Mouse (Mus musculus): ENCODE data around the gene 4930467E23Rik. TPM values are rescaled to one million over a fixed set of nuclear protein-coding genes. Genes with fewer than 3 reads are reported as not detected.
"Not testable (repeated sequence)": the region's sequence is repeated elsewhere in the genome, so short reads cannot be mapped to it uniquely, and the experiment has no call there.

The 4930467E23Rik gene
- not detected in 2 replicates for polyA plus RNA-seq (2012; rRNA removed)

GRCm38 (mm10) chr8:19729276-19729675, at the start of gene 4930467E23Rik:
TSS of gene 4930467E23Rik (plus strand) at chr8:19729576.
- not testable (repeated sequence) for H3K27me3 ChIP-seq (ENCODE audit: control insufficient read depth, insufficient read depth, low read length); H3K4me1 ChIP-seq (ENCODE audit: control insufficient read depth, insufficient read depth, insufficient read length, low read length); H3K4me3 ChIP-seq (ENCODE audit: low read depth, low read length); H3K27ac ChIP-seq (ENCODE audit: insufficient read depth, low read depth, low read length); H3K36me3 ChIP-seq (ENCODE audit: control insufficient read depth, insufficient read depth, low read length)
- WGBS = no CpG with 5 or more reads among the region's 2 CpGs

GRCm38 (mm10) chr8:19682311-19682710, 47.1 kb upstream of the 4930467E23Rik start:
- 68% methylated on average over 2 of the region's 3 CpGs for WGBS
- H3K4me1 ChIP-seq (ENCODE audit: control insufficient read depth, insufficient read depth, insufficient read length, low read length) = not testable (repeated sequence)

GRCm38 (mm10) chr8:19685476-19685875, 43.9 kb upstream of the 4930467E23Rik start:
- not testable (repeated sequence) for H3K4me1 ChIP-seq (ENCODE audit: control insufficient read depth, insufficient read depth, insufficient read length, low read length); H3K27ac ChIP-seq (ENCODE audit: insufficient read depth, low read depth, low read length); H3K27me3 ChIP-seq (ENCODE audit: control insufficient read depth, insufficient read depth, low read length); H3K4me3 ChIP-seq (ENCODE audit: low read depth, low read length); H3K36me3 ChIP-seq (ENCODE audit: control insufficient read depth, insufficient read depth, low read length)
- WGBS = 75% methylated on average over 3 of the region's 3 CpGs

More at GRCm38 (mm10) chr8:19682311-19682710, 47.1 kb upstream of the 4930467E23Rik start:
- not testable (repeated sequence) for H3K4me3 ChIP-seq (ENCODE audit: low read depth, low read length); H3K27ac ChIP-seq (ENCODE audit: insufficient read depth, low read depth, low read length); H3K27me3 ChIP-seq (ENCODE audit: control insufficient read depth, insufficient read depth, low read length); H3K36me3 ChIP-seq (ENCODE audit: control insufficient read depth, insufficient read depth, low read length)

GRCm38 (mm10) chr8:19688802-19689525, 40.4 kb upstream of the 4930467E23Rik start:
- not testable (repeated sequence) for H3K4me3 ChIP-seq (ENCODE audit: low read depth, low read length); H3K4me1 ChIP-seq (ENCODE audit: control insufficient read depth, insufficient read depth, insufficient read length, low read length); H3K27ac ChIP-seq (ENCODE audit: insufficient read depth, low read depth, low read length); H3K36me3 ChIP-seq (ENCODE audit: control insufficient read depth, insufficient read depth, low read length); H3K27me3 ChIP-seq (ENCODE audit: control insufficient read depth, insufficient read depth, low read length)
- 76% methylated on average over 6 of the region's 6 CpGs for whole genome bisulfite sequencing

GRCm38 (mm10) chr8:19689745-19690144, 39.6 kb upstream of the 4930467E23Rik start:
- H3K4me1 ChIP-seq (ENCODE audit: control insufficient read depth, insufficient read depth, insufficient read length, low read length); H3K27ac ChIP-seq (ENCODE audit: insufficient read depth, low read depth, low read length); H3K36me3 ChIP-seq (ENCODE audit: control insufficient read depth, insufficient read depth, low read length); H3K4me3 ChIP-seq (ENCODE audit: low read depth, low read length); H3K27me3 ChIP-seq (ENCODE audit: control insufficient read depth, insufficient read depth, low read length): not testable (repeated sequence)
- WGBS = 80% methylated on average over 1 of the region's 1 CpGs

- not testable (repeated sequence) for H3K27me3 ChIP-seq (ENCODE audit: control insufficient read depth, insufficient read depth, low read length); H3K4me1 ChIP-seq (ENCODE audit: control insufficient read depth, insufficient read depth, insufficient read length, low read length); H3K4me3 ChIP-seq (ENCODE audit: low read depth, low read length); H3K27ac ChIP-seq (ENCODE audit: insufficient read depth, low read depth, low read length); H3K36me3 ChIP-seq (ENCODE audit: control insufficient read depth, insufficient read depth, low read length)
- 83% methylated on average over 6 of the region's 6 CpGs for WGBS
Measured at GRCm38 (mm10) chr8:19691421-19691820, 38.0 kb upstream of the 4930467E23Rik start.

GRCm38 (mm10) chr8:19697497-19698077, 31.8 kb upstream of the 4930467E23Rik start:
- 84% methylated on average over 11 of the region's 11 CpGs for WGBS
- H3K27ac ChIP-seq (ENCODE audit: insufficient read depth, low read depth, low read length); H3K4me3 ChIP-seq (ENCODE audit: low read depth, low read length); H3K27me3 ChIP-seq (ENCODE audit: control insufficient read depth, insufficient read depth, low read length); H3K36me3 ChIP-seq (ENCODE audit: control insufficient read depth, insufficient read depth, low read length); H3K4me1 ChIP-seq (ENCODE audit: control insufficient read depth, insufficient read depth, insufficient read length, low read length): not testable (repeated sequence)

GRCm38 (mm10) chr8:19698123-19698522, 31.3 kb upstream of the 4930467E23Rik start:
- 69% methylated on average over 6 of the region's 6 CpGs for WGBS
- not testable (repeated sequence) for H3K27me3 ChIP-seq (ENCODE audit: control insufficient read depth, insufficient read depth, low read length); H3K36me3 ChIP-seq (ENCODE audit: control insufficient read depth, insufficient read depth, low read length)

GRCm38 (mm10) chr8:19698722-19699121, 30.7 kb upstream of the 4930467E23Rik start:
- 75% methylated on average over 4 of the region's 4 CpGs for WGBS

More at GRCm38 (mm10) chr8:19698123-19698522, 31.3 kb upstream of the 4930467E23Rik start:
- H3K27ac ChIP-seq (ENCODE audit: insufficient read depth, low read depth, low read length); H3K4me3 ChIP-seq (ENCODE audit: low read depth, low read length); H3K4me1 ChIP-seq (ENCODE audit: control insufficient read depth, insufficient read depth, insufficient read length, low read length): not testable (repeated sequence)

GRCm38 (mm10) chr8:19701326-19701725, 28.1 kb upstream of the 4930467E23Rik start:
- H3K27ac ChIP-seq (ENCODE audit: insufficient read depth, low read depth, low read length); H3K36me3 ChIP-seq (ENCODE audit: control insufficient read depth, insufficient read depth, low read length); H3K4me3 ChIP-seq (ENCODE audit: low read depth, low read length); H3K27me3 ChIP-seq (ENCODE audit: control insufficient read depth, insufficient read depth, low read length); H3K4me1 ChIP-seq (ENCODE audit: control insufficient read depth, insufficient read depth, insufficient read length, low read length): not testable (repeated sequence)
- 89% methylated on average over 2 of the region's 2 CpGs for WGBS

More at GRCm38 (mm10) chr8:19698722-19699121, 30.7 kb upstream of the 4930467E23Rik start:
- not testable (repeated sequence) for H3K4me3 ChIP-seq (ENCODE audit: low read depth, low read length); H3K27me3 ChIP-seq (ENCODE audit: control insufficient read depth, insufficient read depth, low read length); H3K4me1 ChIP-seq (ENCODE audit: control insufficient read depth, insufficient read depth, insufficient read length, low read length); H3K36me3 ChIP-seq (ENCODE audit: control insufficient read depth, insufficient read depth, low read length); H3K27ac ChIP-seq (ENCODE audit: insufficient read depth, low read depth, low read length)

GRCm38 (mm10) chr8:19702276-19702675, 27.1 kb upstream of the 4930467E23Rik start:
- WGBS = 65% methylated on average over 2 of the region's 2 CpGs

More at GRCm38 (mm10) chr8:19702276-19702675, 27.1 kb upstream of the 4930467E23Rik start:
- H3K4me1 ChIP-seq (ENCODE audit: control insufficient read depth, insufficient read depth, insufficient read length, low read length); H3K4me3 ChIP-seq (ENCODE audit: low read depth, low read length); H3K36me3 ChIP-seq (ENCODE audit: control insufficient read depth, insufficient read depth, low read length); H3K27me3 ChIP-seq (ENCODE audit: control insufficient read depth, insufficient read depth, low read length); H3K27ac ChIP-seq (ENCODE audit: insufficient read depth, low read depth, low read length): not testable (repeated sequence)
